Mouse (Mus musculus): ENCODE measurements around the gene Map3k3. TPM values are rescaled to one million over a fixed set of nuclear protein-coding genes. Genes with fewer than 3 reads are reported as not detected.

Map3k3 gene
- polyA plus RNA-seq, 1 experiment = 3.5 TPM

DNA sequence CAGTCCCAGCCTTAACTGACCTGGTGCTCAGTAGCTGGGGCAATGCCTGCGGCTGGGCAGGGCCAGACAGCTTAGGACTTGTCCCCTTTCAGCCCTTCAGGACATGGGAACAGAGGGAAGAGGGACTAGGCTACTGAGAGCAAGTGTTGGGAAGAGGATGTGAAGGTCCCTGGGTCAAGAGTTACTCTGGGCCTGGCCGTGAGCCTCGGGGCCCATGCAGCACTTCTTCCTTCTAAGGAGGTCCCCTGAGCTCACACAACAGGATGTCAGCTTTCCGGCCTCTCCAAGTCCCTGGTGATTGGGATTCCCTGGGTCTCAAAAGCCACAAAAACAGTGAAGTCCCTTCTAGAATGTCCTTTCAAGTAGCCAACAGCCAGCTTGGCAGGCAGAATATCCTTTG, 79.1 kb downstream of the Map3k3 start:
- no peak for TF ChIP-seq GATA1 (IDR thresholded peaks at IDR 0.05; ENCODE audit: low read length)

DNA sequence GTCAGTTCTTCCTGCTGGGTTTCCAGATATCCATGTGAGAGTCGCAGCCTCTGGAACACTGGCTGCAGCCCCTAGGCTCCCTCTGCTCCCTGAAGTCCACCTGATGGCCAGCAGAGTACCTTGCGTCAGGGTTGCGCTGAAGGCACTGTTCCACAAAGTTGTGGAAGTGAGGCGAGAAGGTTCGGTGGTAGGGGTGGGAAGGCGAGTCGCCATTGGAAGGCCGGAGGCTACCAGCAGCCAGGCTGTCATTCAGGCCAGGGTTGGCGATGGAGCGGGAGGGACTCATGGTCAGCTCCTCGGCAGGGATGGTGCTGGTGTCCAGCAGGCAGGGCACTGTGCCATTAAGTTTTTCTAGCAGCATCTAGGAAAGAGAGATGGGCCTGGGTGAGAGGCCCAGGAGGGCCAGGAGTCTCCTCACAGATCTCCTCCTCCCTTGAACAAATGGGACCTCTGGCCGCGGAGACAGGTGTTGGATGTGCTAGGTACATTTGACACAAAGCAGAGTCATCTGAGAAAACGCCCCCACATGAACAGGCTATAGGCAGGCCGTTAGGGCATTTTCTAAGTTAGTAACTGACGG, 80.3 kb downstream of the Map3k3 start:
- no peak for TF ChIP-seq GATA1 (IDR thresholded peaks at IDR 0.05; ENCODE audit: low read length)

DNA sequence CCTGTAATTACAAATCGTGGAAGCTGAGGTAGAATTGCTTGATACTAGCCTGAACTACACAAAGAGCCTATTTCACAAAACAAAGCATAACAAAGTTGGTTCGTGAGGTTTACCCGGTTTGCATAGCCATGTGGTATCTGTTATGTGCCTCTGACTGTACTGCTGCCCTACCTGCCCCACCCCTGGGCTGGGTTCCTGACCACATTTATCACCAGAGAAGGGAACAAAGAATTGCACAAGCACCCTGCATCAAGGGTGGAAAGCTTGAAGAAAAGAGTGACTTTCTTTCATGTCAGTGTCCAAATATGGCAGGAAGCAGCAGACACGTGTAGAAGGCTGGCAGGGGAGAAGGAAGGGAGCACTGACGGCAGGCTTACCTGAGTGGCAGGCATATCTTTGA, 83.0 kb downstream of the Map3k3 start:
- TF ChIP-seq GATA1 (IDR thresholded peaks at IDR 0.05; ENCODE audit: low read length) = no peak

DNA sequence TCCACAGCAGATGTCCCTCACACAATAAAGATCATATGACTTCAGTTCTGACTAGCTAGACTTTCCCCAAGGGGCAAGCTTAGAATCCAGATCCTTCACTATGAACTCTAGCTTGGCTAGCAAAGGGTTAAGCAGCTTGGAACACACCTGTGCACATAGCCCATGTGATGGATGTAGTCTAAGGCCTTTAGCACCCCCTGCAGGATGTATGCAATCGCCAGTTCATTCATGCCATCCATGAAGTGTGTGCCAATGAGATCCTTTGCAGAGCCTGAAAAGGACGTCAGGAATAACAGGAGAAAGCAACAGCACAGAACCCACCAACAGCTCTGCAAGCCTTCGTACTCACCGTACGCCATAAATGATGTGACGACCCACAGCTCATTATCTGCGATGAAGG, 86.4 kb downstream of the Map3k3 start:
- no peak for TF ChIP-seq GATA1 (IDR thresholded peaks at IDR 0.05; ENCODE audit: low read length)

DNA sequence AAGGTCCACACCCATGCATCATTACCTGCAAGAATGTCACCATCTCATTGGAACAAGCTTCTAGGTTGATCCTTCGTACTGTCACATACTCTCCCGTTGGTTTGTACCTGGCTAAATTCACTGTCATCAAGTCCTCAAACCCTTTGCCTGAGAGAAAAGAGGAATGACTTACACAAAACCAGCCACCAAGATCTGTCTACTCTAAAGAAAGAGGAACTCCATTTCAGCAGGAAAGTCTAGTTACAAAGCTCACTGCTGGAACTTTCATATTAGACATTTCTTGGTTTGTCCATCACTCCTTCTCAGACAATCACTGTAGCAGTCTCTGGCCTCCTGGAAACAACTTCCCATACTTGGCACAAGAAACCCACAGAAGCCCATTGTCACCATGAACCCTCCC, 88.8 kb downstream of the Map3k3 start:
- no peak for TF ChIP-seq GATA1 (IDR thresholded peaks at IDR 0.05; ENCODE audit: low read length)

DNA sequence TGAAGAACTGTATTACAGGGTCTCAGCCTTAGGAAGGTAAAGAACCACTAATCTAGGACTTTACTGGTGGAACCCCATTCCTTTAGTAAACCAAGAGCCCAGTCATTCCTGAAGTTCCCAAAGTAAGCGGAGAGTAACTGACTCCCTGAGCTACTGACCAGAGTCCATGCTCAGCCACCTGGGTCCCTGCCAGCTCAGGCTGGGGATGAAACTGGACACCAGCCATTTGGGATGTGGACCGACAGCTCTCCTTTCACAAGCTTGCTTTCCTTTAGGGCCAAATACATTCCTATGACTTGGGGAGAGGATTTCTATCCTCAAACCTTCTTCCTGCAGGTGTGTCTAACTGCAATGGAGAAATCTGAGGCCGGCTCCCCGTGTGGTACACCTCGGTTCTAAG, 90.0 kb downstream of the Map3k3 start:
- TF ChIP-seq GATA1 (IDR thresholded peaks at IDR 0.05; ENCODE audit: low read length) = no peak

DNA sequence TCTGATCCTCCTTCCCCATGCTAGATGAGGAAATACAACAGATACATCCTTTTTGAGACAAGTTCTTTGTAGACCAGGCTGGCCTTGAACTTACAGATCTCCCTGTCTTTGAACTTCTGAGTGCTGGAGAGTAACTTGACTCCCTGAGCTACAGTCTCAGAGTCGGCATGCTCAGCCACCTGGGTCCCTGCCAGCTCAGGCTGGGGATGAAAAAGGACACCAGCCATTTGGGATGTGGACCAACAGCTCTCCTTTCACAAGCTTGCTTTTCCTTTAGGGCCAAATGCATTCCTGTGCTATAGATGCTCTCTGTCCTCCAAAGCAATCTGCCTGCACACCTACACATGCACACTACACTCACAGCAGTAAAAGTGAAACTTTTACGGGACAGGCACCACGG, 90.7 kb downstream of the Map3k3 start:
- TF ChIP-seq GATA1 (IDR thresholded peaks at IDR 0.05; ENCODE audit: low read length) = no peak

DNA sequence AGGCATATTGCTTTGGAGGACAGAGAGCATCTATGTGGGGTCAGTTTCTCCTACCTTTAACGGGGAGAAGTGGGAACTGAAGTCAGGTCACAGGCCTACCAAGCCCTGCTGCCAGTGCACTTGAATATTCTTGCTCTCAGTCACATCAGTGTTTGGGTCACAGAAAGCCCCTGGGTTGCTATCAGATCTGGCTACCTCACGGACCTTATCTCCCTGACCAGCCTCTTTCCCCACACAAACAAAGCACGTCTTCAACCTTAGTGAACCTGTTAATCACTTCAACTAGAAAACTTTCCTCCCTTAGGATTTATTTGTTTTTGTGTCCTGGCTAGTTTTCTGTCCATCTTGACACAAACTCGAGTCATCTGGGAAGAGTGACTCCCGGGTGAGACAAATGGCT, 92.0 kb downstream of the Map3k3 start:
- TF ChIP-seq GATA1 (IDR thresholded peaks at IDR 0.05; ENCODE audit: low read length) = peak; percentile 11

DNA sequence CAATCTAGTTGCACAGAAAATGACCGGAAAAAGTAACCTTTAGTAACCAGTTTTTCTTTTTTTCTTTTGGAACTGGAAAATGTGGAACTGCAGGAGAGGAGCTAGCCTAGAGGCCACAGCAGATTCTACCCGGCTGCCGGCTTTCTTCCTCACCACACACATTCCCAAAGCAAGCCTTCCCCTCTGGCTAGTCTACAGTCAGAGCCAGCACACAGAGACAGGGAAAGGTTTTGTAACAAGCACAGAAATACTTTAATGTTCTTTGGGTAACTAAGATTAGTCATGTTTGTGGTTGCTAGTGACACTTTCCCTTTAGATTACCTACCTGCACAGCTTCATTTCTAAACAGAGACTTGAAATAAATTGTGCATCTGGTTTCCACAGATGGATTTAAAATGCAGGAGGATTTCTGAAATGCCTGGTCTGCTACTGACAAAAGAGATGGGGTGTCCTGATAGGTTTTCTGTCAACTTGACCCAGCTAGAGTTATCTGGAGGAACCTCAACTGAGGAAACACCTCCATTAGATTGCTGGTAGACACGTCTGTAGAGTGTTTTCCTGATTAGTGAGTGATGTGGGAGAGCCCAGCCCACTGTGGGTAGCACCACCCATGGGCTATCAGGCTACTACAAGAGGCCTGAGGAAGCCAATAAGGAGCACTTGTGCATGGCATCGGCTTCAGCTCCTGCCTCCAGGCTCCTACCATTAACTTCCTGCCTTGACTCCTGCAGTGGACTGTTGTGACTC, 93.8 kb downstream of the Map3k3 start:
- peak; percentile 81 for TF ChIP-seq GATA1 (IDR thresholded peaks at IDR 0.05; ENCODE audit: low read length)

DNA sequence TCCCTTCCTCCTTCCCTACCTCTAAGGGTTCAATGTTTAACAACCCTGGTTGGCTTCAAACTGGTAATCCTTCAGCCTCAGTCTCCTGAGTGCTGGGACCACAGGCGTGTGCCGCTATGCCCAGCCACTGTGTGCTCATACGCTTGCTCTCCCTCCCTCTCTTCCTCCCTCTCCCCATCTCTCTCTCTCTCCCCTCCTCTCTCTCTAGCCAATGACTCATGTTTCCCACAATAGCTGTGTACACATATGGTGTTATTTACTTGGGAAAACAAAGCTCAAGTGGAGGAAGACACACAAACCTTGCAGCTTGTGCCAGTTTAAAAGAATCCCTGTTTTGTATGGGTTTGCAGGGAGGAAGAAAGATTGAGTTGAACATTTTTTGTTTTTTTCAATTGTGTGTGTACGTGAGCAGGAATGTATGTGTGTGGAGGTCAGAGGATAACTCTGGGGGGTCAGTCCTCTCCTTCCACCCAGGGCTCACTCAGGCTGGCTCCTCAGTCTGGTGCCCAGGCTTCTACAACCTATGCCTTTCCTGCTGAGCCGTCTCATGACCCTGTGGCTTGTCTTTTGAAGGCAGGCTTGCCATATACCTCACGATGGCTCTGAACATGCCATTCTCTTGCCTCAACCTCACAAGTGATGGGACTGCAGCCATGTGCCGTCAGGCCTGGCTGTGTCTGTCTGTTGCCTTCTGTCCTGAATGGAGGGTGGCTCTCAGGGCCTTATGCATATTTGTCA, 95.5 kb downstream of the Map3k3 start:
- TF ChIP-seq GATA1 (IDR thresholded peaks at IDR 0.05; ENCODE audit: low read length) = no peak

DNA sequence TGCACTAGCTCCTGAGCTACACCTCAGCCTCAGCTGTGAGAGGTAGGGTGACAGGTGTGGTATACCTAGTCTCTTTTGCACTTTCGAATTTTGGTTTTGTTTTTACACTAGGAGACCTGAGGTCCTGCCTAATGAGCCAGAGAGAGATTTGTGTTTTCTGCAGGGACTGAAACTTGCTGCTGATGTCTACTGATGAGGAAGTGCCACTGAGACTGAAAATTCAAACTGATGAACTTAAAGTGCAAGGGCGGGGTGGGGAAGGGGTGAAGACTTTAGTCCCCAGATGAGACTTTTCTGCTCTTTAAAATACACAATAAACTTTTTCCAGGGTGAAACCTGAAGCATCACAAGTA, 96.0 kb downstream of the Map3k3 start:
- no peak for TF ChIP-seq GATA1 (IDR thresholded peaks at IDR 0.05; ENCODE audit: low read length)

DNA sequence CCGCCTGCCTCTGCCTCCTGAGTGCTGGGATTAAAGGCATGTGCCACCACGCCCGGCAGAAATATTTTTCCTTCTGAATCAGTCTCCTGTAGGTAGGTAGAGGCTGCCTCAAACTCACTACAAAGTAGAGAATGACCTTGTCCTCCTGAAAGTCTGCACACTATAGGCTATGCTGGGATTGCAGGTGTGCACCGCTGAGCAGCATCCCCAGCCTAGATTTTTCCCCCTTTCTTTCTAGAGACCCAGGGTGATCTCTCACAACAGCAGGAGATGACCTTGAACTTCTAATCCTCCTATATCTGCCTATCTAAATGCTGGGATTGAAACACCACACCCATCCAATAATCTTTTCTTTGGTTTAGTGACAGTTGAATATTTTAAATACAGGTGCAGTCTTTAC, 102.9 kb downstream of the Map3k3 start:
- TF ChIP-seq GATA1 (IDR thresholded peaks at IDR 0.05; ENCODE audit: low read length) = no peak

DNA sequence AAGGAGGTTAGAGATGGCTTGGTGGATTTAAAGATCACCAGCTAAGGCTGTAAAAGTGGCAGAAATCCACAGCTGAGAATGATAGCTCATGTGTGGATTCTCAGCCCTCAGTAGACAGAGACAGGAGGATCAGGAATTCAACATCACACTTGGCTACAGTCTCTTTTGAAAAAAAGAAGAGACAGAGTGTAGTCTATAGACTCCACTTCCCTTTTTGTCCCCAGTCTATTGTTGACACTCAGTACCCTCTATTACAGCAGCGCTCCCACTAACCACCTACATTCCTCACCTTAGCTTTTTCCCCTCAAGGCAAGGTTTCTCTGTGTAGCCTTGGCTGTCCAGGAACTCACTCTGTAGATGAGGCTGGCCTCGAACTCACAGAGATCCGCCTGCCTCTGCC, 107.3 kb downstream of the Map3k3 start:
- no peak for TF ChIP-seq GATA1 (IDR thresholded peaks at IDR 0.05; ENCODE audit: low read length)

DNA sequence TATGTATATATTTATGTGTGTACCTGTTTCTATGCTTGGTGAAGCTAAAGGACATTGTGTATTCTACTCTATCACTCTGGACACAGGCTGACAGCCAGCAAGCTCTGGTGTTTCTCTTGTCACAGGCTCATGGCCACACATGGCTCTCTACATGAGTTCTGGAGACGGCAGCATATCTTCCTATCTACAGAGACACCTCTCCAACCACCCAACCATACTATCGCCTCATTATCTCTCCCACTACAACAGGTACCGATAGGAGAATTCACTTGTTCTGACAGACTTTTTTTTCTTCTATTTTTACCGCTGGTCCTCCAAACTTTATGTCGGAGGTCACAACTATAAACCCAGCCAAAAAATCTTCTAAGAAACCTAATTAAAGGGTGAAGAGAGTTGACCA, 107.8 kb downstream of the Map3k3 start:
- peak; percentile 7 for TF ChIP-seq GATA1 (IDR thresholded peaks at IDR 0.05; ENCODE audit: low read length)

DNA sequence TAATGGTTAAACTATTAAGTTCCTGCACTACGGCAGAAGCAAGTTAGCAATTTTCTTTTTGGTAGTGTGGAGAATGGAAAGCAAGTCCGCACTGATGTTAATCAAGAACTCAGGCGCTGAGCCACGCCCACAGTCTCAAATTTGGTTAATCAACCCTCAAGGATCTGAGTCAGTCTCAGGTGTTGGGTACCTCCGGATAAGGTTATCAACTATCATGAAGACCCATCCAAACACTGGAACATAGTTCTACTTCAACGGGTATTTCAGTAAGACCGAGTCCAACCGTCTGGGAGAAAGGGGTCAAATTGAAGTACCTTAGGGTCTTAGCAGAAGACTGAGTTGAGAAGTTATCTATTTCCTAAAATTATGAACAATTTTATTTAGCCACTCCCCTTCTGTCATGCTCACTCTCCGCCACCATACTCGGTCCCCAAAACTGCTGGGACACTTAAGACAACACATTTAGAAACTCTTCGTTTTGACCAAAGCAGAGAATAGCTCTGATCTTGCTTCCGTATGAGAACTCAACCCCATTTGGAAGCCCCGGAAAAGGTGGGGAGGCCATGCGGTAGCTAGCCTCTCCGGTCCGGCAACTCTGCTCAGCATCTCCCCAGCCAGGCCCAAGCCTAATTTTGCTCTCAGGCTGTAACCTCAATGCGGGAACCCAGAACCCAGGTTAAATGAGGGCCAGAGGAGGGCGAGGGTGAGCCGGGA, 108.4 kb downstream of the Map3k3 start:
- no peak for TF ChIP-seq GATA1 (IDR thresholded peaks at IDR 0.05; ENCODE audit: low read length)

Data from G1E-ER4 (cell line).